Mouse (Mus musculus) heart, embryonic 13.5 days (tissue): Measurements from ENCODE around the gene E130208F15Rik. TPM values are rescaled to one million over a fixed set of nuclear protein-coding genes. Genes with fewer than 3 reads are reported as not detected.

Experiments used
- ATAC-seq: fragments of 200-750 bp; cut with Nextera tagmentation; 2 replicates; pipeline ENCODE4 v1.8.0; 2017; ENCODE audit warnings: moderate TSS enrichment; ENCODE audit not compliant: insufficient number of reproducible peaks, low FRiP score, low TSS enrichment; ENCODE audit errors: extremely low read depth
- H3K27ac ChIP-seq: fragments of 300-500 bp; sonication (generic); replicated peaks from 2 replicates; pipeline ENCODE4 v1.5.1; 2015; ENCODE audit warnings: moderate library complexity, mild to moderate bottlenecking, inconsistent platforms
- H3K27me3 ChIP-seq: fragments of 300-500 bp; sonication (generic); replicated peaks from 2 replicates; pipeline ENCODE4 v1.6.1; 2015; ENCODE audit warnings: mild to moderate bottlenecking, inconsistent platforms
- H3K36me3 ChIP-seq: fragments of 300-500 bp; sonication (generic); 2 replicates; pipeline ENCODE4 v1.6.1; 2015; ENCODE audit warnings: mild to moderate bottlenecking, inconsistent platforms
- H3K4me1 ChIP-seq: fragments of 300-500 bp; sonication (generic); 2 replicates; pipeline ENCODE4 v1.6.1; 2015; ENCODE audit warnings: inconsistent platforms
- H3K4me2 ChIP-seq: fragments of 300-500 bp; sonication (generic); 2 replicates; pipeline ENCODE4 v1.6.1; 2015; ENCODE audit warnings: inconsistent platforms, mild to moderate bottlenecking, moderate library complexity
- H3K4me3 ChIP-seq: fragments of 300-500 bp; sonication (generic); 2 replicates; pipeline ENCODE4 v1.5.1; 2015; ENCODE audit warnings: moderate library complexity, mild to moderate bottlenecking, inconsistent platforms
- H3K9ac ChIP-seq: fragments of 300-500 bp; sonication (generic); 2 replicates; pipeline ENCODE4 v1.6.1; 2015; ENCODE audit warnings: inconsistent platforms, mild to moderate bottlenecking, moderate library complexity
- H3K9me3 ChIP-seq: fragments of 300-500 bp; sonication (generic); 2 replicates; pipeline ENCODE4 v1.6.1; 2016; ENCODE audit warnings: inconsistent platforms
- WGBS: fragments of 180-500 bp; shearing (Covaris S2); methylation state at CpG from one replicate; pipeline ENCODE4 v1.1.7; 2015; ENCODE audit warnings: mixed read lengths; 5-methylcytosine and 5-hydroxymethylcytosine counted together
- polyA plus RNA-seq: library from polyadenylated mRNA; unstranded; fragments of >200 nt; fragmentation: Nextera tagmentation; extraction: Ambion mirVana; gene quantifications from 2 replicates; pipeline ENCODE4 v1.2.1, GENCODE M21; 2015

The E130208F15Rik gene
- polyA plus RNA-seq, 1 experiment from 2014 or later, result 2.5 TPM

- Histone ChIP-seq H3K4me1 (peaks cover 36% of the 10 kb centered on the region), H3K9ac (peak within 1 kb of the TSS; percentile 80), H3K4me2 (peak within 1 kb of the TSS; percentile 92), H3K27ac (peak within 1 kb of the TSS; percentile 93), H3K27me3 (no peaks in the 10 kb centered on the region), H3K36me3 (no peaks in the 10 kb centered on the region), H3K4me3 (peak within 1 kb of the TSS; percentile 82), H3K9me3 (0 out of 2 replicates have a peak, but pooled peaks cover 4% of the 10 kb centered on the region)
- no peak for ATAC-seq
- 70% methylated on average over 3 of the region's 3 CpGs for WGBS
Observed at GRCm38 (mm10) chr7:30323795-30324194, 2.3 kb downstream of the E130208F15Rik start, which contains the start of gene Sdhaf1. Sdhaf1 (minus strand) TSS chr7:30323895.

- no peak overlapping the region for H3K4me2 ChIP-seq
- no peak overlapping the region for H3K27ac ChIP-seq
- no peak for ATAC-seq
- WGBS, result 79% methylated on average over 5 of the region's 5 CpGs
- no peak overlapping the region for H3K9ac ChIP-seq
- H3K27me3 ChIP-seq, result no peaks in the 10 kb centered on the region
- H3K4me3 ChIP-seq, result no peak overlapping the region
- H3K9me3 ChIP-seq, result 0 out of 2 replicates have a peak, but pooled peaks cover 4% of the 10 kb centered on the region
- no peaks in the 10 kb centered on the region for H3K36me3 ChIP-seq
- peaks cover 38% of the 10 kb centered on the region for H3K4me1 ChIP-seq
Observed at GRCm38 (mm10) chr7:30324300-30324944, 2.9 kb downstream of the E130208F15Rik start.

GRCm38 (mm10) chr7:30325364-30325763 is 3.8 kb downstream of the E130208F15Rik start:
- H3K4me2 ChIP-seq, result no peak overlapping the region
- WGBS, result 44% methylated on average over 2 of the region's 2 CpGs
- no peak overlapping the region for H3K4me3 ChIP-seq
- H3K9ac ChIP-seq, result no peak overlapping the region
- 0 out of 2 replicates have a peak, but pooled peaks cover 4% of the 10 kb centered on the region for H3K9me3 ChIP-seq
- H3K27ac ChIP-seq, result no peak overlapping the region
- H3K36me3 ChIP-seq, result no peaks in the 10 kb centered on the region
- H3K4me1 ChIP-seq, result peaks cover 38% of the 10 kb centered on the region
- ATAC-seq, result no peak
- H3K27me3 ChIP-seq, result no peaks in the 10 kb centered on the region

- Histone ChIP-seq H3K4me2 (no peak overlapping the region), H3K9ac (no peak overlapping the region), H3K27ac (no peak overlapping the region)
Observed at GRCm38 (mm10) chr7:30326427-30326826, 4.9 kb downstream of the E130208F15Rik start.

GRCm38 (mm10) chr7:30327140-30327539 is 5.6 kb downstream of the E130208F15Rik start:
- 45% methylated on average over 15 of the region's 15 CpGs for WGBS
- no peak overlapping the region for H3K4me2 ChIP-seq
- no peak for ATAC-seq
- peak overlapping the region; percentile 66 for H3K27ac ChIP-seq
- H3K27me3 ChIP-seq, result no peaks in the 10 kb centered on the region
- H3K4me3 ChIP-seq, result no peak overlapping the region
- no peak overlapping the region for H3K9ac ChIP-seq
- H3K36me3 ChIP-seq, result no peaks in the 10 kb centered on the region
- 0 out of 2 replicates have a peak, but pooled peaks cover 4% of the 10 kb centered on the region for H3K9me3 ChIP-seq
- H3K4me1 ChIP-seq, result peaks cover 34% of the 10 kb centered on the region

More at GRCm38 (mm10) chr7:30326427-30326826, 4.9 kb downstream of the E130208F15Rik start:
- Histone ChIP-seq H3K36me3 (no peaks in the 10 kb centered on the region), H3K4me1 (peaks cover 28% of the 10 kb centered on the region), H3K4me3 (no peak overlapping the region), H3K27me3 (no peaks in the 10 kb centered on the region), H3K9me3 (0 out of 2 replicates have a peak, but pooled peaks cover 4% of the 10 kb centered on the region)
- ATAC-seq, result no peak

- Histone ChIP-seq H3K36me3 (no peaks in the 10 kb centered on the region), H3K27me3 (no peaks in the 10 kb centered on the region), H3K9me3 (0 out of 2 replicates have a peak, but pooled peaks cover 4% of the 10 kb centered on the region), H3K9ac (no peak overlapping the region), H3K4me1 (peaks cover 37% of the 10 kb centered on the region), H3K4me3 (no peak overlapping the region), H3K4me2 (no peak overlapping the region), H3K27ac (no peak overlapping the region)
- 53% methylated on average over 10 of the region's 10 CpGs for WGBS
- ATAC-seq, result no peak
Observed at GRCm38 (mm10) chr7:30328379-30328778, 6.8 kb downstream of the E130208F15Rik start.

GRCm38 (mm10) chr7:30331887-30332286 is 10.3 kb downstream of the E130208F15Rik start:
- H3K4me3 ChIP-seq, result peak overlapping the region; percentile 14; the same call in 1 of the 2 replicates
- peaks cover 18% of the 10 kb centered on the region for H3K27me3 ChIP-seq
- no peak for ATAC-seq

GRCm38 (mm10) chr7:30332622-30333259 is 11.2 kb downstream of the E130208F15Rik start:
- ATAC-seq, result no peak
- peak overlapping the region; percentile 84 for H3K27ac ChIP-seq
- peaks cover 43% of the 10 kb centered on the region for H3K4me1 ChIP-seq
- no peaks in the 10 kb centered on the region for H3K36me3 ChIP-seq
- H3K9ac ChIP-seq, result peak overlapping the region; percentile 5; the same call in 1 of the 2 replicates
- peaks cover 20% of the 10 kb centered on the region for H3K27me3 ChIP-seq
- H3K4me3 ChIP-seq, result no peak overlapping the region
- WGBS, result 50% methylated on average over 18 of the region's 18 CpGs
- H3K9me3 ChIP-seq, result no peaks in the 10 kb centered on the region
- peak overlapping the region; percentile 46 for H3K4me2 ChIP-seq

More at GRCm38 (mm10) chr7:30331887-30332286, 10.3 kb downstream of the E130208F15Rik start:
- H3K4me1 ChIP-seq, result peaks cover 48% of the 10 kb centered on the region
- no peaks in the 10 kb centered on the region for H3K36me3 ChIP-seq
- H3K9ac ChIP-seq, result peak overlapping the region; percentile 5; the same call in 1 of the 2 replicates
- no peaks in the 10 kb centered on the region for H3K9me3 ChIP-seq
- peak overlapping the region; percentile 84; the same call in 1 of the 2 replicates for H3K27ac ChIP-seq
- peak overlapping the region; percentile 46 for H3K4me2 ChIP-seq
- 9% methylated on average over 13 of the region's 13 CpGs for WGBS

- Histone ChIP-seq H3K9ac (peak overlapping the region; percentile 33; the same call in 1 of the 2 replicates), H3K4me3 (no peak overlapping the region), H3K4me2 (peak overlapping the region; percentile 46), H3K27me3 (peaks cover 26% of the 10 kb centered on the region), H3K9me3 (no peaks in the 10 kb centered on the region), H3K4me1 (peaks cover 37% of the 10 kb centered on the region), H3K36me3 (no peaks in the 10 kb centered on the region), H3K27ac (peak overlapping the region; percentile 84)
- peak; percentile 69 for ATAC-seq
- 5% methylated on average over 4 of the region's 4 CpGs for WGBS
Observed at GRCm38 (mm10) chr7:30333436-30333835, 11.9 kb downstream of the E130208F15Rik start.

GRCm38 (mm10) chr7:30334563-30334962 is 13.0 kb downstream of the E130208F15Rik start:
- no peaks in the 10 kb centered on the region for H3K36me3 ChIP-seq
- ATAC-seq, result no peak
- H3K4me3 ChIP-seq, result no peak overlapping the region
- H3K9ac ChIP-seq, result peak overlapping the region; percentile 2; the same call in 1 of the 2 replicates
- no peaks in the 10 kb centered on the region for H3K9me3 ChIP-seq
- H3K4me1 ChIP-seq, result peaks cover 32% of the 10 kb centered on the region
- peaks cover 37% of the 10 kb centered on the region for H3K27me3 ChIP-seq
- H3K4me2 ChIP-seq, result no peak overlapping the region
- 60% methylated on average over 5 of the region's 5 CpGs for WGBS
- H3K27ac ChIP-seq, result no peak overlapping the region

GRCm38 (mm10) chr7:30335688-30336087 is 14.1 kb downstream of the E130208F15Rik start:
- Histone ChIP-seq H3K9me3 (no peaks in the 10 kb centered on the region), H3K4me1 (peaks cover 32% of the 10 kb centered on the region), H3K4me2 (no peak overlapping the region), H3K4me3 (no peak overlapping the region), H3K27ac (no peak overlapping the region), H3K27me3 (peaks cover 44% of the 10 kb centered on the region), H3K36me3 (no peaks in the 10 kb centered on the region), H3K9ac (no peak overlapping the region)
- 78% methylated on average over 6 of the region's 6 CpGs for WGBS
- no peak for ATAC-seq
